Mouse (Mus musculus) CH12.LX (cell line): ENCODE data around the gene Hras. TPM values are rescaled to one million over a fixed set of nuclear protein-coding genes. Genes with fewer than 3 reads are reported as not detected.

Experiments used
- DNase-seq: peaks from one replicate; pipeline ENCODE4 v3.0.0-alpha.2; 2013; ENCODE audit errors: extremely low read depth
- H3K27ac ChIP-seq: 2 replicates; pipeline ENCODE4 v1.5.1; 2012; ENCODE audit warnings: low read depth, mild to moderate bottlenecking, control low read depth, moderate library complexity; ENCODE audit not compliant: insufficient read depth
- H3K27me3 ChIP-seq: replicated peaks from 2 replicates; pipeline ENCODE3; 2012; ENCODE audit warnings: inconsistent platforms
- H3K36me3 ChIP-seq, 2 experiments: replicated peaks in 1 of 2; 2 replicates each; pipeline versions ENCODE3 to v1.6.1; 2012; ENCODE audit warnings: inconsistent platforms in 1 of 2, low read length in 1 of 2, mild to moderate bottlenecking in 1 of 2, mixed read lengths in 1 of 2, moderate library complexity in 1 of 2; ENCODE audit not compliant: control insufficient read depth in 1 of 2, insufficient read depth in 1 of 2
- H3K4me1 ChIP-seq, 2 experiments: 2 replicates each; pipeline ENCODE4 v1.6.1; 2012; ENCODE audit warnings: inconsistent platforms in 1 of 2, moderate library complexity in 1 of 2; ENCODE audit not compliant: insufficient read depth in 2 of 2, control insufficient read depth in 1 of 2
- H3K4me2 ChIP-seq: 2 replicates; pipeline ENCODE4 v1.6.1; 2012; ENCODE audit warnings: low read depth, mild to moderate bottlenecking, control low read depth; ENCODE audit not compliant: poor library complexity, insufficient read depth, severe bottlenecking
- H3K4me3 ChIP-seq, 3 experiments: fragments of 150-350 bp in 1 of 3; sonication (generic) in 1 of 3; replicated peaks in 1 of 3; 2 replicates each; pipeline versions ENCODE3 to v1.5.1; 2011 to 2012; ENCODE audit warnings: low read depth in 2 of 3, low read length in 2 of 3, mild to moderate bottlenecking in 2 of 3, moderate library complexity in 2 of 3, control low read depth in 1 of 3, improper control_type of control experiment in 1 of 3, inconsistent platforms in 1 of 3, mixed read lengths in 1 of 3; ENCODE audit not compliant: poor library complexity in 1 of 3
- H3K79me2 ChIP-seq: replicated peaks from 2 replicates; pipeline ENCODE4 v1.6.1; 2012; ENCODE audit warnings: mild to moderate bottlenecking, moderate library complexity; ENCODE audit not compliant: control insufficient read depth, poor library complexity, insufficient read depth, severe bottlenecking; ENCODE audit errors: extremely low read depth
- H3K9ac ChIP-seq: 2 replicates; pipeline ENCODE4 v1.6.1; 2012; ENCODE audit warnings: low read depth, mild to moderate bottlenecking, control low read depth, moderate library complexity; ENCODE audit not compliant: insufficient read depth
- H3K9me3 ChIP-seq: replicated peaks from 2 replicates; pipeline ENCODE3; 2012; ENCODE audit warnings: low read length, inconsistent platforms, mixed read lengths
- BHLHE40 ChIP-seq: IDR thresholded peaks from 2 replicates; pipeline ENCODE4 v1.6.1; 2011; ENCODE audit warnings: mild to moderate bottlenecking, low read depth, low read length, improper control_type of control experiment
- CHD1 ChIP-seq: IDR thresholded peaks from 2 replicates; pipeline ENCODE4 v1.6.1; 2012; ENCODE audit warnings: low read depth, low read length, improper control_type of control experiment, inconsistent platforms
- CHD2 ChIP-seq: IDR thresholded peaks from 2 replicates; pipeline ENCODE4 v1.6.1; 2011; ENCODE audit warnings: low read length, improper control_type of control experiment
- E2F4 ChIP-seq: IDR thresholded peaks from 2 replicates; pipeline ENCODE4 v1.6.1; 2011; ENCODE audit warnings: low read depth, low read length, improper control_type of control experiment; ENCODE audit not compliant: insufficient replicate concordance
- ELF1 ChIP-seq: IDR thresholded peaks from 2 replicates; pipeline ENCODE4 v1.6.1; 2014; ENCODE audit warnings: low read depth, mild to moderate bottlenecking, inconsistent platforms, low read length, improper control_type of control experiment
- EP300 ChIP-seq: IDR thresholded peaks from 2 replicates; pipeline ENCODE4 v1.6.1; 2011; ENCODE audit warnings: low read length, improper control_type of control experiment
- ETS1 ChIP-seq: conservative IDR thresholded peaks from 2 replicates; pipeline ENCODE4 v1.6.1; 2012; ENCODE audit warnings: low read depth, mild to moderate bottlenecking, inconsistent platforms, low read length, improper control_type of control experiment, moderate library complexity
- GABPA ChIP-seq: IDR thresholded peaks from 2 replicates; pipeline ENCODE4 v1.6.1; 2012; ENCODE audit warnings: low read depth, low read length, improper control_type of control experiment, inconsistent platforms; ENCODE audit not compliant: insufficient replicate concordance
- IRF4 ChIP-seq: IDR thresholded peaks from 2 replicates; pipeline ENCODE4 v1.6.1; 2014; ENCODE audit warnings: low read depth, mild to moderate bottlenecking, inconsistent platforms, low read length, improper control_type of control experiment
- JUN ChIP-seq: IDR thresholded peaks from 2 replicates; pipeline ENCODE4 v1.6.1; 2011; ENCODE audit warnings: low read depth, mild to moderate bottlenecking, low read length, improper control_type of control experiment, moderate library complexity; ENCODE audit not compliant: insufficient read depth
- JUND ChIP-seq: conservative IDR thresholded peaks from 2 replicates; pipeline ENCODE4 v1.6.1; 2011; ENCODE audit warnings: low read depth, low read length, improper control_type of control experiment
- KAT2A ChIP-seq: IDR thresholded peaks from 2 replicates; pipeline ENCODE4 v1.6.1; 2012; ENCODE audit warnings: low read length, improper control_type of control experiment, inconsistent platforms; ENCODE audit not compliant: insufficient replicate concordance
- MAFK ChIP-seq: IDR thresholded peaks from 2 replicates; pipeline ENCODE4 v1.6.1; 2011; ENCODE audit warnings: low read length, improper control_type of control experiment; ENCODE audit not compliant: insufficient replicate concordance
- MAX ChIP-seq: IDR thresholded peaks from 2 replicates; pipeline ENCODE4 v1.6.1; 2011; ENCODE audit warnings: low read length, improper control_type of control experiment
- MAZ ChIP-seq: IDR thresholded peaks from 2 replicates; pipeline ENCODE4 v1.6.1; 2012; ENCODE audit warnings: low read depth, mild to moderate bottlenecking, inconsistent platforms, low read length, improper control_type of control experiment, moderate library complexity
- MEF2A ChIP-seq: IDR thresholded peaks from 2 replicates; pipeline ENCODE4 v1.6.1; 2014; ENCODE audit warnings: low read depth, mild to moderate bottlenecking, inconsistent platforms, low read length, improper control_type of control experiment, borderline replicate concordance
- MYC ChIP-seq: IDR thresholded peaks from 2 replicates; pipeline ENCODE4 v1.6.1; 2011; ENCODE audit warnings: low read depth, mild to moderate bottlenecking, improper control_type of control experiment, low read length
- NELFE ChIP-seq: IDR thresholded peaks from 2 replicates; pipeline ENCODE4 v1.6.1; 2011; ENCODE audit warnings: low read depth, low read length, improper control_type of control experiment
- POLR2AphosphoS2 ChIP-seq: IDR thresholded peaks from 2 replicates; pipeline ENCODE4 v1.6.1; 2011; ENCODE audit warnings: low read depth, low read length, improper control_type of control experiment
- RAD21 ChIP-seq: IDR thresholded peaks from 2 replicates; pipeline ENCODE4 v1.6.1; 2011; ENCODE audit warnings: low read depth, mild to moderate bottlenecking, low read length, improper control_type of control experiment, moderate library complexity
- SIN3A ChIP-seq: IDR thresholded peaks from 2 replicates; pipeline ENCODE4 v1.6.1; 2012; ENCODE audit warnings: low read length, improper control_type of control experiment, inconsistent platforms
- SMC3 ChIP-seq: IDR thresholded peaks from 2 replicates; pipeline ENCODE4 v1.6.1; 2011; ENCODE audit warnings: low read depth, low read length, improper control_type of control experiment
- TBP ChIP-seq: conservative IDR thresholded peaks from 2 replicates; pipeline ENCODE4 v1.6.1; 2011; ENCODE audit warnings: low read depth, low read length, improper control_type of control experiment
- TCF12 ChIP-seq: IDR thresholded peaks from 2 replicates; pipeline ENCODE4 v1.6.1; 2014; ENCODE audit warnings: low read depth, mild to moderate bottlenecking, inconsistent platforms, low read length, improper control_type of control experiment
- UBTF ChIP-seq: IDR thresholded peaks from 2 replicates; pipeline ENCODE4 v1.6.1; 2012; ENCODE audit warnings: low read depth, mild to moderate bottlenecking, inconsistent platforms, low read length, improper control_type of control experiment, moderate library complexity
- USF2 ChIP-seq: conservative IDR thresholded peaks from 2 replicates; pipeline ENCODE4 v1.6.1; 2011; ENCODE audit warnings: low read depth, low read length, improper control_type of control experiment
- dilution Hi-C: fragments of 300-500 bp; cut with MboI; formaldehyde crosslinking; loops from 2 replicates; pipeline ENCODE4 v1.14.3; 2020; ENCODE audit warnings: low sequenced_read_pairs; ENCODE audit not compliant: extremely low pct_unique_long_range_greater_than_20kb, extremely low pct_ligation_motif_present
- in situ Hi-C: fragments of 300-500 bp; cut with MboI; formaldehyde crosslinking; loops from 3 replicates; pipeline ENCODE4 v1.14.3; 2019; ENCODE audit warnings: low sequenced_read_pairs, low pct_ligation_motif_present, low pct_unique_long_range_greater_than_20kb, mixed read lengths
- polyA plus RNA-seq: library from polyadenylated mRNA; unstranded; fragments of >175 nt; gene quantifications from 2 replicates; pipeline ENCODE4 v1.2.1, GENCODE M21; 2012; ENCODE audit warnings: low read depth; ENCODE audit not compliant: insufficient read length
- total RNA-seq, 2 experiments: library from RNA; depleted of rRNA; stranded (reverse); fragments of 300-350 nt in 1 of 2; fragments of >200 nt in 1 of 2; gene quantifications; 2 replicates each; pipeline ENCODE4 v1.2.3; 2012 to 2014

The Hras gene
- total and polyA plus RNA-seq, 3 experiments, result 43.6 to 82.0 (median 71.3) TPM

DNA sequence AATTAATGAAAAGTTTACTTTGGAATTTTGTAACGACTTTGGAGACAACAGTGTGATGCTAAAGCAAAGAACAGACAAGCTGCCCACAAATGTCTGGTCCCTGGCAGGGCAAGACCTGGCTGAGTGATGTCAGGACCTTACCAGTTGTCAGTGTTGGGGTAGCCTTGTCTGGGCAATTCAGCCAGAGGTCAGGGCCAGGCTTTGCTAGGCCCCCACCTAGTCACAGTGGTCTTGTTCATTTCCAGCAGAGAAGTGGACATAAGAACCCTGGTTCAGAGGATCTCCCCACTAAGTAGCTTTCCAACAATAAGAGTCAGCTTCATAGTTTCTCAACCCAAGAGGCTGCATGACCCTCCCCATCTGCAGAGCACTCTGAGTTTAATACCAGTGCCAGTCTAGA lies 26.6 kb upstream of the Hras start:
- in situ Hi-C loops, result no loop called here
- dilution Hi-C loops, result no loop called here
- no peak for DNase-seq
- H3K27me3 ChIP-seq, result peaks cover 15% of the 10 kb centered on the region
- TF ChIP-seq CHD2, result no peak
- no peak for TF ChIP-seq TCF12
- no peak for TF ChIP-seq SIN3A
- TF ChIP-seq MAZ, result no peak
- no peak for TF ChIP-seq SMC3
- no peak for TF ChIP-seq KAT2A
- TF ChIP-seq MAX, result no peak
- no peak for TF ChIP-seq ETS1
- no peak for TF ChIP-seq EP300
- no peak for TF ChIP-seq E2F4
- no peak for TF ChIP-seq BHLHE40
- no peaks in the 10 kb centered on the region for H3K79me2 ChIP-seq
- no peaks in the 10 kb centered on the region for H3K9me3 ChIP-seq
- peaks cover 19 to 53% of the 10 kb centered on the region in 2 experiments for H3K4me1 ChIP-seq
- H3K27ac ChIP-seq, result no peak overlapping the region
- peak overlapping the region in 1 of 3 experiments; percentile 83 for H3K4me3 ChIP-seq
- peaks cover 0 to 28% of the 10 kb centered on the region in 2 experiments for H3K36me3 ChIP-seq
- H3K9ac ChIP-seq, result no peak overlapping the region
- H3K4me2 ChIP-seq, result no peak overlapping the region

DNA sequence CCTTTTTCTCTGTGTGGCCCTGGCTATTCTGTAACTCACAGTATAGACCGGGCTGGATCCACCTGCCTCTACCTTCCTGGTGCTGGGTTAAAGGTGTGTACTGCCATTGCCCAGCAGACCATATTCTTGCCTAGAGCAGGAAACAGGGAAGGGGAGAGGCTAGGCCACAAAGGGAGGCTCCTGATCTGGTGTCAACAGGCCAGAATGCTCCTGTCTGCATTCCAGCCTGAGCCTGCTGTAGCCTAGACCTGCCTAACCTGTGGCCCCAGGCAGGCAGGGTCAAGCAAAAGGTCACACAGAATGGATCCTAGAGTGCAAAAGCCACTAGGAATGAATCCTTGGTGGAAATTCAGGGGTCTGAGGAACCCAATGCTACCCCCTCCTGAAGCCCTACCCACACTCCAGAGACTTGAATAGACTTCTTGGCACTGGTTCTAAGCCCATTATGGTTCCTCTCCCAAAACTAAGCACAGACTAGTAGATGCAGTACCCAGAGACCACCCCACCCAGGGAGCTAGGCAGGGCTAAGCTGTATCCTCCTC lies 25.8 kb upstream of the Hras start:
- no peak overlapping the region for H3K4me3 ChIP-seq

GRCm38 (mm10) chr7:141218557-141219133 lies 24.8 kb upstream of the Hras start:
- no peak overlapping the region for H3K4me3 ChIP-seq
- no peak overlapping the region for H3K9ac ChIP-seq
- in situ Hi-C loops (no loop called here), dilution Hi-C loops (no loop called here)
- H3K9me3 ChIP-seq, result no peaks in the 10 kb centered on the region
- DNase-seq, result no peak
- H3K4me1 ChIP-seq, result peaks cover 23 to 59% of the 10 kb centered on the region in 2 experiments
- H3K27ac ChIP-seq, result no peak overlapping the region
- TF ChIP-seq USF2 (no peak), UBTF (no peak), GABPA (no peak), TBP (no peak), JUND (no peak), RAD21 (no peak), MYC (no peak), CHD1 (no peak), MEF2A (no peak), E2F4 (no peak), POLR2AphosphoS2 (no peak), ETS1 (no peak), JUN (no peak), MAFK (no peak), IRF4 (no peak)
- H3K36me3 ChIP-seq, result peaks cover 0 to 28% of the 10 kb centered on the region in 2 experiments
- H3K4me2 ChIP-seq, result no peak overlapping the region
- H3K79me2 ChIP-seq, result no peaks in the 10 kb centered on the region
- peaks cover 11% of the 10 kb centered on the region for H3K27me3 ChIP-seq

More for the DNA sequence above, 25.8 kb upstream of the Hras start:
- Histone ChIP-seq H3K36me3 (peaks cover 0 to 28% of the 10 kb centered on the region in 2 experiments), H3K9me3 (no peaks in the 10 kb centered on the region), H3K27me3 (peaks cover 8% of the 10 kb centered on the region), H3K9ac (no peak overlapping the region), H3K4me2 (no peak overlapping the region), H3K4me1 (peaks cover 23 to 59% of the 10 kb centered on the region in 2 experiments), H3K79me2 (no peaks in the 10 kb centered on the region), H3K27ac (no peak overlapping the region)
- dilution Hi-C loops (no loop called here), in situ Hi-C loops (no loop called here)
- TF ChIP-seq NELFE, result no peak
- no peak for TF ChIP-seq ELF1
- no peak for DNase-seq
